Mouse (Mus musculus) heart, embryonic 11.5 days (tissue): Measurements from ENCODE around the gene Slc30a2. TPM values are rescaled to one million over a fixed set of nuclear protein-coding genes. Genes with fewer than 3 reads are reported as not detected.
A peak's percentile ranks its signal among the peaks of the same experiment; 100 is the strongest.

Experiments used
- ATAC-seq: fragments of 200-750 bp; cut with Nextera tagmentation; replicated peaks from 2 replicates; pipeline ENCODE4 v1.8.0; 2017; ENCODE audit warnings: moderate library complexity; ENCODE audit not compliant: insufficient number of reproducible peaks, low FRiP score, low TSS enrichment
- H3K27ac ChIP-seq: fragments of 300-500 bp; sonication (generic); 2 replicates; pipeline ENCODE4 v1.5.1; 2014; ENCODE audit warnings: mild to moderate bottlenecking, low read depth, low read length
- H3K27me3 ChIP-seq: fragments of 300-500 bp; sonication (generic); 2 replicates; pipeline ENCODE4 v1.6.1; 2014; ENCODE audit warnings: mild to moderate bottlenecking, low read length, mixed read lengths; ENCODE audit not compliant: control insufficient read depth, insufficient read depth
- H3K36me3 ChIP-seq: fragments of 300-500 bp; sonication (generic); 2 replicates; pipeline ENCODE4 v1.6.1; 2014; ENCODE audit warnings: mild to moderate bottlenecking, low read length, moderate library complexity, mixed read lengths; ENCODE audit not compliant: control insufficient read depth, insufficient read depth
- H3K4me1 ChIP-seq: fragments of 300-500 bp; sonication (generic); 2 replicates; pipeline ENCODE4 v1.6.1; 2014; ENCODE audit warnings: low read length; ENCODE audit not compliant: control insufficient read depth, insufficient read depth
- H3K4me2 ChIP-seq: fragments of 300-500 bp; sonication (generic); 2 replicates; pipeline ENCODE4 v1.6.1; 2014; ENCODE audit warnings: mild to moderate bottlenecking, moderate library complexity
- H3K4me3 ChIP-seq: fragments of 300-500 bp; sonication (generic); 2 replicates; pipeline ENCODE4 v1.5.1; 2014; ENCODE audit warnings: low read depth, low read length
- H3K9ac ChIP-seq: fragments of 300-500 bp; sonication (generic); 2 replicates; pipeline ENCODE4 v1.6.1; 2014; ENCODE audit warnings: mild to moderate bottlenecking, low read depth, low read length, moderate library complexity
- H3K9me3 ChIP-seq: fragments of 300-500 bp; sonication (generic); replicated peaks from 2 replicates; pipeline ENCODE4 v1.6.1; 2016; ENCODE audit warnings: low read length; ENCODE audit not compliant: control insufficient read depth
- WGBS: fragments of 180-500 bp; shearing (Covaris S2); extraction: QIAGEN DNeasy Blood & Tissue Kit; methylation state at CpG from one replicate; pipeline ENCODE4 v1.1.7; 2014; ENCODE audit not compliant: insufficient replicate concordance; 5-methylcytosine and 5-hydroxymethylcytosine counted together
- polyA plus RNA-seq: library from polyadenylated mRNA; unstranded; fragments of >200 nt; fragmentation: Nextera tagmentation; extraction: Ambion mirVana; gene quantifications from 2 replicates; pipeline ENCODE4 v1.2.1, GENCODE M21; 2014

The Slc30a2 gene
- polyA plus RNA-seq, 1 experiment from 2014 or later = 0.26 TPM

DNA sequence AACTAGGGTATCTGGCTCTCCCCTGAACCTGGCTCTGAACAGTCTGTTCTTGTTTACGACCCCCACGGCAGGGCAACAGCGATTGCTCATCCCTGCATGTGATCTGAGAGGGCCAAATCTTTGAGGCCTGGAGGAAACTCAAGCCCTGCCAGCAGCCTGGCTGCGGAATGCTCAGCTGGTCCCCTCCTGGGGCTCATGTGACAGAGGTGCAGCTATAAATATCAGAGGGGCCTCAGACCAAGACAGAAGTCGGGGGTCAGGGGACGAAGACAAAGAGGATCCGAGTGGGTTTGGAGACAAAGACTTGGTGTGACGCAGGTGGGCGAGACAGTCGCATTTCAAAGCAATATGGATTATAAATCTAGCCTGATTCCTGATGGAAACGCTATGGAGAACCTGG is 28.1 kb upstream of the Slc30a2 start, which contains the start of gene Trim63:
Gene Trim63 (plus strand): TSS at position 245 of the 400 bp plus-strand sequence.
- Histone ChIP-seq H3K9me3 (no peaks in the 10 kb centered on the region; the same call in 1 of the 2 replicates), H3K4me3 (peak within 1 kb of the TSS; percentile 55), H3K27me3 (no peaks in the 10 kb centered on the region), H3K9ac (peak within 1 kb of the TSS; percentile 77), H3K4me2 (peak within 1 kb of the TSS; percentile 65), H3K27ac (peak within 1 kb of the TSS; percentile 96), H3K4me1 (peaks cover 35% of the 10 kb centered on the region), H3K36me3 (no peaks in the 10 kb centered on the region)
- WGBS = 20% methylated on average over 11 of the region's 11 CpGs
- no peak; the same call in 1 of the 2 replicates for ATAC-seq

DNA sequence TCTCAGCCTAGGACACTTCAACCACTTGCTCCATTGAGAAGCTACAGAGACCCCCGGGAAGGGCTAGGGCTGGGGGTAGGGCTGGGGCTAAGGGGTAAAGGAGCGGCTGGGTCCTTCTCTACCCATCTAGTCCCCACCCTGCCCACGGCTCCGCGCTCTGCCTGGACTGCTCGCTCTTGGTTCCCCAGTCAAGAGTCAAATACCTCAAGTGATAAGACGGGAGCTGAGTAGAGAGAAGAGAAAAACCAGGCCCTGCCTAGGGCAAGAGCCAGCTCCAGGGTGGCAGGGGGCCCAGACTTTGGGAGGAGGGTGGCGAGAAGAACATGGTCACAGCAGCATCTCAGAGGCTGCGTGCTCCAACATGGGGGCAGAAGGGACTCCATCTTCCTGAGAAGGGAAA is 27.5 kb upstream of the Slc30a2 start:
- peak; percentile 33; the same call in 1 of the 2 replicates for ATAC-seq
- Histone ChIP-seq H3K4me1 (peaks cover 37% of the 10 kb centered on the region), H3K27me3 (no peaks in the 10 kb centered on the region), H3K9ac (peak overlapping the region; percentile 77), H3K27ac (peak overlapping the region; percentile 96), H3K4me2 (peak overlapping the region; percentile 65), H3K36me3 (no peaks in the 10 kb centered on the region), H3K4me3 (peak overlapping the region; percentile 55), H3K9me3 (no peaks in the 10 kb centered on the region; the same call in 1 of the 2 replicates)
- WGBS = 26% methylated on average over 9 of the region's 9 CpGs

DNA sequence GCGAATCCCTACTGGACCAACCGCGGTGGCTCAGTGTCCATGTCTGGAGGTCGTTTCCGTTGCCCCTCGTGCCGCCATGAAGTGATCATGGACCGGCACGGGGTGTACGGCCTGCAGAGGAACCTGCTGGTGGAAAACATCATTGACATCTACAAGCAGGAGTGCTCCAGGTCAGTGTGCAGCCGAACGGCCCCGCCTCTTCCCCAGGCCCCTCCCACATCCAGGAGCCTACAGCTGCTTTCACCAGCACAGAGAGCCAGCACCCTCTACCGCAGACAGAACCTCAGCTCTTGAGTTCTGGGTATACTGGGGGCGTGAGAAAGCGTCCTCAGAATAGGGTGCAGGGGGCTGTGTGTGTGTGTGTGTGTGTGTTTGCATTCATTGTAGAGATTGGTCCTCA is 26.6 kb upstream of the Slc30a2 start:
- Histone ChIP-seq H3K27ac (peak overlapping the region; percentile 96), H3K9me3 (no peaks in the 10 kb centered on the region; the same call in 1 of the 2 replicates), H3K27me3 (no peaks in the 10 kb centered on the region), H3K4me1 (peaks cover 37% of the 10 kb centered on the region), H3K4me3 (peak overlapping the region; percentile 55), H3K36me3 (peaks cover 2% of the 10 kb centered on the region), H3K4me2 (peak overlapping the region; percentile 65), H3K9ac (peak overlapping the region; percentile 77; the same call in 1 of the 2 replicates)
- peak; percentile 57; the same call in 1 of the 2 replicates for ATAC-seq
- 32% methylated on average over 16 of the region's 16 CpGs for WGBS

DNA sequence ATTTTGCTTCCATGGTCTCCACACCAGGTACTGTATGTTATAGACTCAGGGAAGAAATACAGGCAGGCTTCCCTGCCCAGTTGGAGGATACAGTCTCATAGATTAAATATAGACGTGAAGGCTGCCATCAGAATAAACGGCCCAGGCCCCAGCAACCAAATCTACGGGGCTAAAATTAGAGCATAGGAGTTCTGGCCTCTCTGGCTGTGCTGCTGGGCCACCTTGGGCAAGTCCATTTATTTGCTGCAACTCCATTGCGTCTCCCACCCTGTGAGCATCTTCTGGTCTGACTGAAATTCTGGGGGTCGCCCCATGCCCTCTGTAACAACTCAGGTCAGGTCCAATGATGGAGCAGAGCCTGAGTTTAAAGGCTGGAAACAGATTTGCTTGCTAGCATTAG is 23.9 kb upstream of the Slc30a2 start:
- no peaks in the 10 kb centered on the region for H3K9me3 ChIP-seq
- no peak overlapping the region for H3K4me3 ChIP-seq
- no peak for ATAC-seq
- H3K9ac ChIP-seq = no peak overlapping the region
- peak overlapping the region; percentile 31; the same call in 1 of the 2 replicates for H3K4me2 ChIP-seq
- peaks cover 11% of the 10 kb centered on the region for H3K36me3 ChIP-seq
- peaks cover 37% of the 10 kb centered on the region for H3K4me1 ChIP-seq
- WGBS = 70% methylated on average over 5 of the region's 5 CpGs
- H3K27ac ChIP-seq = 0 out of 2 replicates have a peak overlapping the region, but pooled peaks have one; percentile 22
- no peaks in the 10 kb centered on the region for H3K27me3 ChIP-seq

DNA sequence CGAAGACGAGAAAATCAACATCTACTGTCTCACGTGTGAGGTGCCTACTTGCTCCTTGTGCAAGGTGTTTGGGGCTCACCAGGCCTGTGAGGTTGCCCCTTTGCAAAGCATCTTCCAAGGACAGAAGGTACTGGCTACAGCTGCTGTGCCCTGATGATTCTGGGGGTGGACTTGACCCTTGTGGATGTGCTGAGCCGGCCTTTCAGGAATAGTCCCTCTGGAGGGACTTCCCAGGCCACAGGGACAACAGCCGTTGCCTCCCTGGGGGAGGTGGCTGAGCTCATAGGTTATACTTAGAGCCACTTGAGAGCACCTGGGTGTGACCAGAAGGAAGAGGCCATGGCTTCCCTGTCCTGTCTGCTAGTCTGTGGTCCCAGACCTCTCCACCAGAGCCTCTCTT is 23.3 kb upstream of the Slc30a2 start:
- no peak overlapping the region for H3K4me3 ChIP-seq
- 0 out of 2 replicates have a peak overlapping the region, but pooled peaks have one; percentile 31 for H3K4me2 ChIP-seq
- ATAC-seq = no peak
- WGBS = 64% methylated on average over 5 of the region's 5 CpGs
- H3K9ac ChIP-seq = no peak overlapping the region
- H3K36me3 ChIP-seq = peaks cover 11% of the 10 kb centered on the region
- no peaks in the 10 kb centered on the region for H3K27me3 ChIP-seq
- peaks cover 33% of the 10 kb centered on the region for H3K4me1 ChIP-seq
- H3K9me3 ChIP-seq = no peaks in the 10 kb centered on the region
- H3K27ac ChIP-seq = no peak overlapping the region

DNA sequence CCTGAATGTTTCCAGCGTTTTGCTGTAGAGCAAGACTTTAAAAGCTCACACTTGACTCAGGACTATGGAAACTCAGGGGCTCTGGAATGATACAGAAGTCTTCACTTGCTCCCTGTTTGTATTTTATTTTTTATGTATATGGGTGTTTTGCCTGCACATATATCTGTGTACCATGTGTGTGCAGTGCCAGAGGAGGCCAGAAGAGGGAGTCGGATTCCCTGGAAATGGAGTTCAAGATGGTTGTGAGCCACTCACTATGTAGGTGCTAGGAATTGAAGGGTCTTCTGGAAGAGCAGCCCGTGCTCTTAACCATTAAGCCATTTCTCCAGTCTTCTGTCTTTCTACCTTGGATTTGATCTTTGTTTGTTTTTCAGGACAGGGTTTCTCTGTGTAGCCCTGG is 21.5 kb upstream of the Slc30a2 start:
- Histone ChIP-seq H3K27me3 (no peaks in the 10 kb centered on the region), H3K36me3 (peaks cover 11% of the 10 kb centered on the region), H3K9ac (no peak overlapping the region), H3K4me2 (no peak overlapping the region), H3K27ac (no peak overlapping the region), H3K4me3 (no peak overlapping the region), H3K9me3 (no peaks in the 10 kb centered on the region), H3K4me1 (peaks cover 31% of the 10 kb centered on the region)
- ATAC-seq = no peak
- WGBS = 50% methylated on average over 3 of the region's 3 CpGs

DNA sequence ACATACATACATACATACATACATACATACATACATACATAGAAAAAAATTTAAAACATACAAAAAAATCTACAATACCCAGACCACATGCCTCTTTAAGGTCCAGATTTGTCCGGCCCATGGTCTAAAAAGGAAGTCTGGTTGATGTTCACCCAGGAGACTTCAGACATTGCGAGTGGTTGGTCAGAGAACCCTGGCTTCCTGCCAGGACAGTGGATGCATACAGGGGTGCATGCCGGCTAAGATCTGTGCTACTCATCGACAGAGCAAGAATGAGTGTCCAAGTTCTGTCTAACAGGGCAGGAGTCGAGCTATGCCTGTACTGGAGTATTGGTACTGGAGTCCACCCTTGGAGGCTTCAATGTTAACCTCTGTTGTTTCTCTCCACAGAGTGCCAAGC is 18.3 kb upstream of the Slc30a2 start:
- H3K27ac ChIP-seq = no peak overlapping the region
- H3K4me3 ChIP-seq = no peak overlapping the region
- peaks cover 14% of the 10 kb centered on the region for H3K36me3 ChIP-seq
- H3K4me1 ChIP-seq = peaks cover 9% of the 10 kb centered on the region
- WGBS = 61% methylated on average over 5 of the region's 5 CpGs
- ATAC-seq = no peak
- no peaks in the 10 kb centered on the region for H3K27me3 ChIP-seq
- no peak overlapping the region for H3K9ac ChIP-seq
- no peak overlapping the region for H3K4me2 ChIP-seq
- H3K9me3 ChIP-seq = no peaks in the 10 kb centered on the region

DNA sequence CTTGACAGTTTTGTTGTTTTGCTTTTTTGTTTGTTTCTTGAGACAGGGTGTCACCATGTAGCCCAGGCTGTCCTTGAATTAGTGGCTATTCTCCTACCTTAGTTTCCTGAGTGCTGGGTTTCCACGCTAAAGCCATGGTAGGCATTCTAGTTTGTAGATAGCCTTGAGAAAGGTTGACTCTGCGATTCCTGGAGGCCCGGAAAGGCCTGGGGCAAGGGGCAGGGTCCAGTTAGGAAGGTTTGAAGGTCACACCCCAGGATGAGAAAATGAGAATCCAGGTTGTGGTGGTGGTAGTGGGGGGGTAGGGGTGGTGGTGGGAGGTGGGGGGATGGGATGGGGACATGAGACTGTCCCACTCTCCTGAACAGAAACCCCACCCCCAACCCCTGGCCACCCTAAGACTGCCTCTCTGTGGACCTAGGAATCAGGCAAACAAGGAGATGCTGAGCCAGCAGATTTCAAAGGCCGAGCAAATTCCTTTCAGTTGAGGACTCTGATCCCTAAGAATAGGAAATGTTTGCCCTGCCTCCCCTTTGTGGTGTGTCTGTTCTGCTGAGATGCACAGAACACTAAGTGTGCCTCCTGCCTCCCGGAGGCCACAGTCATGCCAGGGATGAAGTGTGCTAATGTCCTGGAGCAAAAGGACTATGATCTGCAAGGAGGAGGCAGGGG is 16.0 kb upstream of the Slc30a2 start:
- Histone ChIP-seq H3K9ac (no peak overlapping the region), H3K9me3 (no peaks in the 10 kb centered on the region), H3K27me3 (no peaks in the 10 kb centered on the region), H3K36me3 (peaks cover 7% of the 10 kb centered on the region; the same call in 1 of the 2 replicates), H3K27ac (no peak overlapping the region; the same call in 1 of the 2 replicates), H3K4me3 (no peak overlapping the region), H3K4me1 (peaks cover 5% of the 10 kb centered on the region), H3K4me2 (no peak overlapping the region)
- WGBS = 57% methylated on average over 5 of the region's 5 CpGs
- ATAC-seq = no peak
